ENCODE assay signal across 7 mouse cellular contexts in the genomic region with DNA sequence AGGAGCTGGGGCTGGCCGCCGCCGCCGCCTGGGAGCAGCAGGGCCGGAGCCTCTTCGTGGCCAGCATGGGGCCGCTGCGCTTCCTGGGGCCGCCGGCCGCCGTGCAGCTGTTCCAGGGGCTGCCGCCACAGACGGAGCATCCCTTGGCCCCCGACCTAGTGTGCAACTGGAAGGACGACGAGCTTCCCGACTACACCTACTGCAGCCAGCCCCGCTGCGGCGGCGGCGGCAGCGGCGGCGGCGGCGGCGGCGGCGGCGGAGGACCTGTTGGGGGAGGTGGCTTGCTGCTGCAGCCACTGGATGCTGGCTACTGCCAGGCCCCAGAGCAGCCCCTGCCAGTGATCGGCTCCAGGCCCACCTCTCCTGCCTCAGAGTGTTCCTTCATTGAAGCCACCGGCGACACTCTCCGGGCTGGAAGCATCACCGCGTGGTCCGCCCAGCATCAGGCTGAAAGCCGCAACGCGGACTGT. TPM values are rescaled to one million over a fixed set of nuclear protein-coding genes. Genes with fewer than 3 reads are reported as not detected.
DNase-seq lines count a peak whose midpoint lies in the region; ATAC-seq and TF ChIP-seq lines count a peak whose summit lies in the region.

No protein-coding gene starts in this region.

- H3K4me1 ChIP-seq in megakaryocyte, embryonic 14.5 days: peaks cover 7% of the 10 kb centered on the region
- H3K4me1 ChIP-seq in bone marrow, adult 2 months (ENCODE audit: control insufficient read depth, insufficient read depth, low read length): no peaks in the 10 kb centered on the region
- no peaks in the 10 kb centered on the region for H3K4me1 ChIP-seq in embryonic facial prominence, embryonic 13.5 days
- H3K4me1 ChIP-seq in hindbrain, embryonic 16.5 days (ENCODE audit: control insufficient read depth, insufficient read depth, low read depth, low read length): no peaks in the 10 kb centered on the region
- H3K4me1 ChIP-seq in liver, embryonic 15.5 days (replicated peaks): no peaks in the 10 kb centered on the region

- WGBS in bone marrow, adult 2 months: 17% methylated on average over 21 of the region's 42 CpGs
- 12% methylated on average over 22 of the region's 42 CpGs for WGBS in embryonic facial prominence, embryonic 13.5 days
- 25% methylated on average over 14 of the region's 42 CpGs for WGBS in hindbrain, embryonic 16.5 days
- 16% methylated on average over 29 of the region's 42 CpGs for WGBS in liver, embryonic 15.5 days (ENCODE audit: insufficient replicate concordance)

- no peak for ATAC-seq in megakaryocyte, adult 5-6 weeks (ENCODE audit: poor library complexity, severe bottlenecking)
- ATAC-seq in embryonic facial prominence, embryonic 13.5 days (ENCODE audit: insufficient number of reproducible peaks, insufficient read depth, low FRiP score, low TSS enrichment, low read depth): peak; percentile 34; the same call in 1 of the 2 replicates
- peak; percentile 72 for ATAC-seq in hindbrain, embryonic 16.5 days
- ATAC-seq in liver, embryonic 15.5 days (ENCODE audit: insufficient read depth): no peak

- H3K27me3 ChIP-seq in megakaryocyte, embryonic 14.5 days (replicated peaks): peaks cover 42% of the 10 kb centered on the region
- no peaks in the 10 kb centered on the region for H3K27me3 ChIP-seq in embryonic facial prominence, embryonic 13.5 days
- no peaks in the 10 kb centered on the region for H3K27me3 ChIP-seq in hindbrain, embryonic 16.5 days (replicated peaks; ENCODE audit: control insufficient read depth, insufficient read depth, low read length)
- peaks cover 36% of the 10 kb centered on the region for H3K27me3 ChIP-seq in liver, embryonic 15.5 days

- TF ChIP-seq POLR2A in bone marrow, adult 2 months (IDR thresholded peaks at IDR 0.05; ENCODE audit: borderline replicate concordance, control insufficient read depth, low read depth, low read length): no peak

- peak; percentile 26 for DNase-seq in right cerebral cortex, postnatal 4 days

- H3K9ac ChIP-seq in embryonic facial prominence, embryonic 13.5 days: peak overlapping the region; percentile 81
- peak overlapping the region; percentile 85 for H3K9ac ChIP-seq in hindbrain, embryonic 16.5 days (ENCODE audit: low read depth, low read length)
- no peak overlapping the region for H3K9ac ChIP-seq in liver, embryonic 15.5 days

- H3K4me3 ChIP-seq in megakaryocyte, embryonic 14.5 days (replicated peaks): peak overlapping the region; percentile 86
- peak overlapping the region; percentile 36 for H3K4me3 ChIP-seq in bone marrow, adult 2 months (replicated peaks; ENCODE audit: control insufficient read depth, low read depth, low read length)
- peak overlapping the region; percentile 57 for H3K4me3 ChIP-seq in embryonic facial prominence, embryonic 13.5 days
- peak overlapping the region; percentile 59 for H3K4me3 ChIP-seq in hindbrain, embryonic 16.5 days (ENCODE audit: low read length)
- peak overlapping the region; percentile 46 for H3K4me3 ChIP-seq in liver, embryonic 15.5 days (replicated peaks)

- H3K36me3 ChIP-seq in megakaryocyte, embryonic 14.5 days (replicated peaks; ENCODE audit: low read length): no peaks in the 10 kb centered on the region
- 0 out of 2 replicates have a peak, but pooled peaks cover under 1% of the 10 kb centered on the region for H3K36me3 ChIP-seq in embryonic facial prominence, embryonic 13.5 days
- H3K36me3 ChIP-seq in hindbrain, embryonic 16.5 days (ENCODE audit: control insufficient read depth, insufficient read depth, low read length): no peaks in the 10 kb centered on the region
- no peaks in the 10 kb centered on the region for H3K36me3 ChIP-seq in liver, embryonic 15.5 days (replicated peaks)

- peak overlapping the region; percentile 68 for H3K4me2 ChIP-seq in embryonic facial prominence, embryonic 13.5 days
- H3K4me2 ChIP-seq in hindbrain, embryonic 16.5 days (ENCODE audit: low read length): peak overlapping the region; percentile 72
- H3K4me2 ChIP-seq in liver, embryonic 15.5 days: peak overlapping the region; percentile 57

- TF ChIP-seq CTCF in bone marrow, adult 2 months (IDR thresholded peaks at IDR 0.05; ENCODE audit: control insufficient read depth, insufficient read depth, low read length): no peak

- H3K9me3 ChIP-seq in megakaryocyte, embryonic 14.5 days: peaks cover 15% of the 10 kb centered on the region
- H3K9me3 ChIP-seq in embryonic facial prominence, embryonic 13.5 days: no peaks in the 10 kb centered on the region
- peaks cover 4% of the 10 kb centered on the region; the same call in 1 of the 2 replicates for H3K9me3 ChIP-seq in hindbrain, embryonic 16.5 days (ENCODE audit: control insufficient read depth, low read length)
- no peaks in the 10 kb centered on the region for H3K9me3 ChIP-seq in liver, embryonic 15.5 days (replicated peaks)

- no peak overlapping the region for H3K27ac ChIP-seq in bone marrow, adult 2 months (ENCODE audit: control insufficient read depth, insufficient read depth, low read depth, low read length, poor library complexity)
- H3K27ac ChIP-seq in embryonic facial prominence, embryonic 13.5 days: peak overlapping the region; percentile 81
- H3K27ac ChIP-seq in hindbrain, embryonic 16.5 days (ENCODE audit: low read depth, low read length): peak overlapping the region; percentile 87
- no peak overlapping the region for H3K27ac ChIP-seq in liver, embryonic 15.5 days (replicated peaks)

RNA-seq across cellular contexts. Expression of gene B630019K06Rik, which starts 1.0 kb away (rescaled TPM):
- polyA plus RNA-seq in megakaryocyte, embryonic 14.5 days (2012; ENCODE audit: insufficient read depth, low replicate concordance): not detected in 2 replicates
- 0.57 TPM in 1 of 2 replicates, not detected in the other for total RNA-seq in megakaryocyte, adult 5-6 weeks (2015)
- total RNA-seq in megakaryocyte, adult 5-6 weeks (2017): not detected in 2 replicates
- 0.57 and 0.63 TPM in 2 replicates for polyA plus RNA-seq in bone marrow, adult 2 months (2011; ENCODE audit: insufficient read depth, insufficient read length, low replicate concordance, missing spikeins)
- polyA plus RNA-seq in embryonic facial prominence, embryonic 13.5 days (2015; fragmentation: Nextera tagmentation; extraction: Ambion mirVana): 4.8 and 5.5 TPM in 2 replicates
- polyA plus RNA-seq in hindbrain, embryonic 16.5 days (2015; fragmentation: Nextera tagmentation; extraction: Ambion mirVana): 22.4 and 23.5 TPM in 2 replicates
- polyA plus RNA-seq in liver, embryonic 15.5 days (2015; fragmentation: Nextera tagmentation; extraction: Ambion mirVana): 0.13 and 0.15 TPM in 2 replicates

RNA-seq across cellular contexts. Expression of gene Gm5751, which starts 19.2 kb away (rescaled TPM):
- not detected in 2 replicates for polyA plus RNA-seq in megakaryocyte, embryonic 14.5 days (2012; ENCODE audit: insufficient read depth, low replicate concordance)
- total RNA-seq in megakaryocyte, adult 5-6 weeks (2015): not detected in 2 replicates
- total RNA-seq in megakaryocyte, adult 5-6 weeks (2017): not detected in 2 replicates
- polyA plus RNA-seq in bone marrow, adult 2 months (2011; ENCODE audit: insufficient read depth, insufficient read length, low replicate concordance, missing spikeins): not detected in 2 replicates
- polyA plus RNA-seq in embryonic facial prominence, embryonic 13.5 days (2015; fragmentation: Nextera tagmentation; extraction: Ambion mirVana): not detected in 2 replicates
- not detected in 2 replicates for polyA plus RNA-seq in hindbrain, embryonic 16.5 days (2015; fragmentation: Nextera tagmentation; extraction: Ambion mirVana)
- not detected in 2 replicates for polyA plus RNA-seq in liver, embryonic 15.5 days (2015; fragmentation: Nextera tagmentation; extraction: Ambion mirVana)

RNA-seq across cellular contexts. Expression of gene Gm6592, which starts 49.4 kb away (rescaled TPM):
- not detected in 2 replicates for polyA plus RNA-seq in megakaryocyte, embryonic 14.5 days (2012; ENCODE audit: insufficient read depth, low replicate concordance)
- total RNA-seq in megakaryocyte, adult 5-6 weeks (2015): not detected in 2 replicates
- total RNA-seq in megakaryocyte, adult 5-6 weeks (2017): not detected in 2 replicates
- polyA plus RNA-seq in bone marrow, adult 2 months (2011; ENCODE audit: insufficient read depth, insufficient read length, low replicate concordance, missing spikeins): not detected in 2 replicates
- not detected in 2 replicates for polyA plus RNA-seq in embryonic facial prominence, embryonic 13.5 days (2015; fragmentation: Nextera tagmentation; extraction: Ambion mirVana)
- polyA plus RNA-seq in hindbrain, embryonic 16.5 days (2015; fragmentation: Nextera tagmentation; extraction: Ambion mirVana): not detected in 2 replicates
- not detected in 2 replicates for polyA plus RNA-seq in liver, embryonic 15.5 days (2015; fragmentation: Nextera tagmentation; extraction: Ambion mirVana)

Comparison
In these comparisons a context has a peak if more than half of its experiments do, and no peak if none do; other contexts are left out.
1. H3K4me3 ChIP-seq: peak in every context shown above with its lines; median percentile 86 in megakaryocyte, embryonic 14.5 days; 59 in hindbrain, embryonic 16.5 days; 57 in embryonic facial prominence, embryonic 13.5 days; 46 in liver, embryonic 15.5 days; 36 in bone marrow, adult 2 months.
2. ATAC-seq: peak in embryonic facial prominence, embryonic 13.5 days (single experiment) and hindbrain, embryonic 16.5 days (single experiment); none in megakaryocyte, adult 5-6 weeks (single experiment) and liver, embryonic 15.5 days (single experiment).
3. H3K27ac ChIP-seq: peak in embryonic facial prominence, embryonic 13.5 days (single experiment) and hindbrain, embryonic 16.5 days (single experiment); none in bone marrow, adult 2 months (single experiment) and liver, embryonic 15.5 days (single experiment).
4. Peak in every context shown above with its lines, with median percentiles within 50 percentile points of each other: H3K4me2 ChIP-seq.